Mouse (Mus musculus) hindbrain, embryonic 16.5 days (tissue): ENCODE measurements at regions not wholly inside any gene's neighbourhood (a gene's known extent, or its start where the extent isn't known, plus 50 kb on each side); places are given as distances from the start of the nearest gene placed in this dataset.

ENCODE experiments used
- ATAC-seq: fragments of 200-750 bp; cut with Nextera tagmentation; 2 replicates; pipeline ENCODE4 v1.8.0; 2017; ENCODE audit warnings: moderate TSS enrichment, moderate library complexity
- H3K27ac ChIP-seq: fragments of 300-500 bp; sonication (generic); 2 replicates; pipeline ENCODE4 v1.5.1; 2014; ENCODE audit warnings: low read depth, mild to moderate bottlenecking, control low read depth, low read length, moderate library complexity
- H3K27me3 ChIP-seq: fragments of 300-500 bp; sonication (generic); replicated peaks from 2 replicates; pipeline ENCODE4 v1.6.1; 2014; ENCODE audit warnings: low read length; ENCODE audit not compliant: control insufficient read depth, insufficient read depth
- H3K36me3 ChIP-seq: fragments of 300-500 bp; sonication (generic); 2 replicates; pipeline ENCODE4 v1.6.1; 2014; ENCODE audit warnings: mild to moderate bottlenecking, low read length, moderate library complexity, mixed read lengths; ENCODE audit not compliant: control insufficient read depth, insufficient read depth
- H3K4me1 ChIP-seq: fragments of 300-500 bp; sonication (generic); 2 replicates; pipeline ENCODE4 v1.6.1; 2014; ENCODE audit warnings: low read depth, low read length; ENCODE audit not compliant: control insufficient read depth, insufficient read depth
- H3K4me2 ChIP-seq: fragments of 300-500 bp; sonication (generic); 2 replicates; pipeline ENCODE4 v1.6.1; 2014; ENCODE audit warnings: mild to moderate bottlenecking, low read length, control low read depth, moderate library complexity
- H3K4me3 ChIP-seq: fragments of 300-500 bp; sonication (generic); 2 replicates; pipeline ENCODE4 v1.5.1; 2014; ENCODE audit warnings: mild to moderate bottlenecking, low read length, control low read depth, moderate library complexity
- H3K9ac ChIP-seq: fragments of 300-500 bp; sonication (generic); 2 replicates; pipeline ENCODE4 v1.6.1; 2014; ENCODE audit warnings: low read depth, mild to moderate bottlenecking, control low read depth, low read length, moderate library complexity
- H3K9me3 ChIP-seq: fragments of 300-500 bp; sonication (generic); 2 replicates; pipeline ENCODE4 v1.6.1; 2014; ENCODE audit warnings: mild to moderate bottlenecking, low read length, moderate library complexity; ENCODE audit not compliant: control insufficient read depth
- WGBS: fragments of 180-500 bp; shearing (Covaris S2); extraction: QIAGEN DNeasy Blood & Tissue Kit; methylation state at CpG from one replicate; pipeline ENCODE4 v1.1.7; 2014; 5-methylcytosine and 5-hydroxymethylcytosine counted together

GRCm38 (mm10) chr1:169872865-169873264 lies 55.6 kb upstream of the Ccdc190 start:
- Histone ChIP-seq H3K27me3 (no peaks in the 10 kb centered on the region), H3K4me2 (no peak overlapping the region), H3K9ac (no peak overlapping the region), H3K27ac (no peak overlapping the region), H3K9me3 (no peaks in the 10 kb centered on the region), H3K4me3 (no peak overlapping the region), H3K4me1 (no peaks in the 10 kb centered on the region), H3K36me3 (no peaks in the 10 kb centered on the region)
- ATAC-seq = no peak
- WGBS = 32% methylated on average over 3 of the region's 3 CpGs

GRCm38 (mm10) chr1:169868636-169869035 lies 59.8 kb upstream of the Ccdc190 start:
- no peaks in the 10 kb centered on the region for H3K9me3 ChIP-seq
- H3K4me1 ChIP-seq = no peaks in the 10 kb centered on the region
- no peak for ATAC-seq
- WGBS = 82% methylated on average over 3 of the region's 3 CpGs
- H3K4me3 ChIP-seq = no peak overlapping the region
- H3K27me3 ChIP-seq = no peaks in the 10 kb centered on the region
- no peak overlapping the region for H3K4me2 ChIP-seq
- H3K27ac ChIP-seq = no peak overlapping the region
- no peak overlapping the region for H3K9ac ChIP-seq
- H3K36me3 ChIP-seq = no peaks in the 10 kb centered on the region

- Histone ChIP-seq H3K9me3 (no peaks in the 10 kb centered on the region), H3K4me1 (no peaks in the 10 kb centered on the region), H3K27ac (no peak overlapping the region), H3K4me3 (no peak overlapping the region), H3K9ac (no peak overlapping the region), H3K36me3 (no peaks in the 10 kb centered on the region), H3K27me3 (no peaks in the 10 kb centered on the region), H3K4me2 (no peak overlapping the region)
- no peak for ATAC-seq
- 63% methylated on average over 3 of the region's 3 CpGs for WGBS
Observed at GRCm38 (mm10) chr1:169867453-169867852, 61.0 kb upstream of the Ccdc190 start.

GRCm38 (mm10) chr1:169866840-169867239 lies 61.6 kb upstream of the Ccdc190 start:
- H3K4me1 ChIP-seq = no peaks in the 10 kb centered on the region
- H3K36me3 ChIP-seq = no peaks in the 10 kb centered on the region
- no peak overlapping the region for H3K9ac ChIP-seq
- no peak for ATAC-seq
- no peaks in the 10 kb centered on the region for H3K9me3 ChIP-seq
- H3K4me3 ChIP-seq = no peak overlapping the region
- whole genome bisulfite sequencing = 57% methylated on average over 6 of the region's 6 CpGs
- no peaks in the 10 kb centered on the region for H3K27me3 ChIP-seq
- H3K4me2 ChIP-seq = no peak overlapping the region
- H3K27ac ChIP-seq = no peak overlapping the region

GRCm38 (mm10) chr1:169859041-169859440 lies 69.4 kb upstream of the Ccdc190 start:
- no peak overlapping the region for H3K9ac ChIP-seq
- H3K27me3 ChIP-seq = no peaks in the 10 kb centered on the region
- no peak overlapping the region for H3K4me3 ChIP-seq
- H3K36me3 ChIP-seq = no peaks in the 10 kb centered on the region
- no peak overlapping the region for H3K4me2 ChIP-seq
- ATAC-seq = no peak
- no peaks in the 10 kb centered on the region for H3K9me3 ChIP-seq
- 85% methylated on average over 3 of the region's 3 CpGs for WGBS
- no peaks in the 10 kb centered on the region; the same call in 1 of the 2 replicates for H3K4me1 ChIP-seq
- H3K27ac ChIP-seq = no peak overlapping the region

- no peak overlapping the region for H3K4me3 ChIP-seq
- no peak overlapping the region for H3K9ac ChIP-seq
- no peaks in the 10 kb centered on the region for H3K36me3 ChIP-seq
- 71% methylated on average over 4 of the region's 4 CpGs for WGBS
- H3K27me3 ChIP-seq = no peaks in the 10 kb centered on the region
- H3K4me1 ChIP-seq = no peaks in the 10 kb centered on the region
- no peak overlapping the region for H3K4me2 ChIP-seq
- H3K9me3 ChIP-seq = no peaks in the 10 kb centered on the region
- no peak overlapping the region for H3K27ac ChIP-seq
- ATAC-seq = no peak
Observed at GRCm38 (mm10) chr1:169851663-169852062, 76.8 kb upstream of the Ccdc190 start.

GRCm38 (mm10) chr1:169848254-169849015 lies 80.0 kb upstream of the Ccdc190 start:
- Histone ChIP-seq H3K4me3 (no peak overlapping the region), H3K27me3 (no peaks in the 10 kb centered on the region), H3K36me3 (no peaks in the 10 kb centered on the region), H3K9me3 (no peaks in the 10 kb centered on the region), H3K4me1 (no peaks in the 10 kb centered on the region), H3K27ac (no peak overlapping the region), H3K9ac (no peak overlapping the region), H3K4me2 (no peak overlapping the region)
- WGBS = 59% methylated on average over 10 of the region's 10 CpGs
- peak; percentile 75; the same call in 1 of the 2 replicates for ATAC-seq

- no peak for ATAC-seq
- WGBS = 89% methylated on average over 4 of the region's 4 CpGs
- no peak overlapping the region for H3K27ac ChIP-seq
Observed at GRCm38 (mm10) chr1:169842490-169842889, 86.0 kb upstream of the Ccdc190 start.

GRCm38 (mm10) chr1:169840948-169841347 lies 87.5 kb upstream of the Ccdc190 start:
- WGBS = 79% methylated on average over 4 of the region's 4 CpGs
- Histone ChIP-seq H3K36me3 (no peaks in the 10 kb centered on the region), H3K27ac (no peak overlapping the region), H3K9ac (no peak overlapping the region), H3K4me3 (no peak overlapping the region), H3K9me3 (no peaks in the 10 kb centered on the region), H3K27me3 (no peaks in the 10 kb centered on the region), H3K4me2 (no peak overlapping the region), H3K4me1 (no peaks in the 10 kb centered on the region)
- no peak for ATAC-seq

More at GRCm38 (mm10) chr1:169842490-169842889, 86.0 kb upstream of the Ccdc190 start:
- Histone ChIP-seq H3K9ac (no peak overlapping the region), H3K9me3 (no peaks in the 10 kb centered on the region), H3K27me3 (no peaks in the 10 kb centered on the region), H3K36me3 (no peaks in the 10 kb centered on the region), H3K4me1 (no peaks in the 10 kb centered on the region), H3K4me2 (no peak overlapping the region), H3K4me3 (no peak overlapping the region)
